Mouse (Mus musculus) lung, postnatal 0 days (tissue): ENCODE data around the gene Tlr2.

Experiments
- CTCF ChIP-seq: IDR thresholded peaks from 2 replicates; pipeline ENCODE4 v1.5.1; 2016; ENCODE audit warnings: antibody characterized with exemption, mild to moderate bottlenecking
- EP300 ChIP-seq: IDR thresholded peaks from 2 replicates; pipeline ENCODE4 v1.6.1; 2016; ENCODE audit warnings: antibody characterized with exemption, mild to moderate bottlenecking, control low read depth

DNA sequence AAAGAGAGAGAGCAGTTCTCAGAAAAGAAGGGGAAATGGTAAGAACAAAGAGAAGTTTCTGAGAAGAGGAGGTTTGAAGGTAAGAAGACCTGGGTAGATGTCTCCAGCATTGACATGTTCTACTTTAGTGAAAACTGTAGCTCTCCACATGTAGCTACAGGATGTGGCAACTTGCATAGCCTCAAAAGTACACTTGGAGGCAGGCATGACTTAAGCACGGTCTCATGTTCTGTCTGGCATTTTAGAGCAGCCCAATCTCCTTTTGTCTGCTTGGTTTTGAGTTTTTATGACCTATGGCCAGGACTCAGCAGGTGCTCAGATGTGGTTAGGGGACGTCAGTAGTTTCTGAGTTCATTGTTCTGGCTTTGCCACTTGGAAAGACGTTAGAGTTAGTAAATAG lies 50.1 kb downstream of the Tlr2 start:
- TF ChIP-seq CTCF: no peak
- TF ChIP-seq EP300: no peak
